Mouse (Mus musculus) Patski (cell line): ENCODE measurements around the gene Nbl1. TPM values are rescaled to one million over a fixed set of nuclear protein-coding genes. Genes with fewer than 3 reads are reported as not detected.
A peak's percentile ranks its signal among the peaks of the same experiment; 100 is the strongest.

Experiments
- ATAC-seq: fragments of 100-300 bp; one replicate; pipeline ENCODE4 v1.8.0; 2021
- CTCF ChIA-PET: fragments of 350-600 bp; sonication (Branson Sonifier 250); formaldehyde crosslinking; loops from one replicate; lab custom pipeline; 2022; ENCODE audit warnings: inconsistent platforms; lab: Charles Lee
- POLR2A ChIA-PET: fragments of 350-600 bp; sonication (Branson Sonifier 250); formaldehyde crosslinking; loops from one replicate; lab custom pipeline; 2022; ENCODE audit warnings: antibody characterized with exemption, inconsistent platforms; lab: Charles Lee
- DNase-seq: peaks from one replicate; pipeline ENCODE4 v3.0.0-alpha.2; 2011; ENCODE audit warnings: low read depth, low spot score
- H3K27me3 ChIP-seq: fragments of 371-371 bp; one replicate; pipeline ENCODE4 v1.5.1; 2021
- CTCF ChIP-seq: fragments of 100-300 bp; IDR thresholded peaks from one replicate; pipeline ENCODE4 v1.5.1; 2021
- in situ Hi-C: fragments of 300-500 bp; cut with MboI; formaldehyde crosslinking; loops from 3 replicates; pipeline ENCODE4 v1.11.1; 2018; ENCODE audit warnings: low pct_unique_long_range_greater_than_20kb, mixed read lengths
- polyA plus RNA-seq: library from polyadenylated mRNA; unstranded; gene quantifications from one replicate; pipeline ENCODE4 v1.2.3, GENCODE M21; 2021

Gene Nbl1
- polyA plus RNA-seq: 55.7 TPM

- in situ Hi-C loops: loop anchor here (5.0 to 10.0 kb wide), 2 partner anchors 52 to 90 kb away; no protein-coding TSS in a partner anchor
- no peak for TF ChIP-seq CTCF
Measured at GRCm38 (mm10) chr4:139092356-139093195, at the start of gene Nbl1. Nbl1 (minus strand) TSS chr4:139092993.

DNA sequence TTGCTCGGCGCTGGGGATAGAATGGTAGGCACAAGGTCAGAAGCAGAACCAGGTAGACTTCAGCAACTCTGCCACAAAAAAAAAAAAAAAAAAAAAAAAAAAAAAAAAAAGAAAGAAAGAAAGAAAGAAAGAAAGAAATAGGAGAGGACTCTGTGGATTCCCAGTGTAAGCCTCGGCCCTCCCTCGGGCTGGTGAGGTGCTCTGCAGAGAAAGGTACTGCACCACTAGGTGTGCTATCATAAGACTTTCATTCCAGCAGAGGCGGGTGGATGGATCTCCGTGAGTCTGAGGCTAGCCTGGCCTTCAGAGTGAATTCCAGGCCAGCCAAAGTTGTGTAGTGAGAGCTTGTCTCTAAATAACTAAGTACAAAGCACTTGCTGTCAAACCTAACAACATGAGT, 49.0 kb upstream of the Nbl1 start:
- ATAC-seq (no peak), DNase-seq (no peak)
- in situ Hi-C loops: loop anchor here (10.0 to 25.0 kb wide), 2 partner anchors 47 to 1496 kb away; partner anchors contain the start of gene Nbl1
- POLR2A ChIA-PET: interaction anchor here (0.6 kb wide), 1 partner anchor 14 kb away, joined by 3 read pairs; no protein-coding TSS in a partner anchor
- CTCF ChIA-PET: no interaction called here
- no peak for TF ChIP-seq CTCF
- H3K27me3 ChIP-seq: no peaks in the 10 kb centered on the region

More at GRCm38 (mm10) chr4:139092356-139093195, at the start of gene Nbl1:
- H3K27me3 ChIP-seq: no peaks in the 10 kb centered on the region
- DNase-seq: no peak
- POLR2A ChIA-PET: interaction anchor here (0.6 to 0.7 kb wide), 2 partner anchors 9 to 195 kb away, joined by 4 read pairs; no protein-coding TSS in a partner anchor
- peak; percentile 68 for ATAC-seq
- CTCF ChIA-PET: no interaction called here

GRCm38 (mm10) chr4:139140267-139140666, 47.5 kb upstream of the Nbl1 start:
- no peak for DNase-seq
- peak; percentile 57 for TF ChIP-seq CTCF
- CTCF ChIA-PET: no interaction called here
- POLR2A ChIA-PET: no interaction called here
- in situ Hi-C loops: loop anchor here (10.0 to 25.0 kb wide), 2 partner anchors 45 to 1497 kb away; partner anchors contain the start of gene Nbl1
- no peaks in the 10 kb centered on the region for H3K27me3 ChIP-seq
- ATAC-seq: no peak

- in situ Hi-C loops: loop anchor here (25.0 kb wide), 1 partner anchor 1501 kb away; no protein-coding TSS in a partner anchor
- ChIA-PET CTCF (no interaction called here), POLR2A (no interaction called here)
Measured at GRCm38 (mm10) chr4:139136011-139136410, 43.2 kb upstream of the Nbl1 start.

DNA sequence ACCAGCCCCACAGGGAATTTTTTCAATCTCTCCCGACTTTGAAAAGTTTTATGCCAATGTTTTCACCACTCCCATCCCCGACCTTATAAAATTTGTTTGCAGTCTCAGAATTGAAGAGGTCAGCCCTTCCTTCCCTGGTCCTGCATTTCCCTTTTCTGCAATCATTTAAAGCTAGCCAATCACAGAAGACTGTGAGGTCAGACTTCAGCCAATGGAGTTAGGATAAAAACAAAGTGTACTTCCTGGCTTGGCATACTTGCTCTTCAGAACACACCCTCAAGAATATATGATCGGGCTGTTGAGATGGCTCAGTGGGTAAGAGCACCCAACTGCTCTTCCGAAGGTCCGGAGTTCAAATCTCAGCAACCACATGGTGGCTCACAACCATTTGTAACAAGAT, 40.3 kb upstream of the Nbl1 start:
- POLR2A ChIA-PET: no interaction called here
- in situ Hi-C loops: loop anchor here (25.0 kb wide), 1 partner anchor 1504 kb away; no protein-coding TSS in a partner anchor
- ATAC-seq: no peak

More at GRCm38 (mm10) chr4:139136011-139136410, 43.2 kb upstream of the Nbl1 start:
- H3K27me3 ChIP-seq: no peaks in the 10 kb centered on the region
- no peak for TF ChIP-seq CTCF
- DNase-seq (no peak), ATAC-seq (no peak)

DNA sequence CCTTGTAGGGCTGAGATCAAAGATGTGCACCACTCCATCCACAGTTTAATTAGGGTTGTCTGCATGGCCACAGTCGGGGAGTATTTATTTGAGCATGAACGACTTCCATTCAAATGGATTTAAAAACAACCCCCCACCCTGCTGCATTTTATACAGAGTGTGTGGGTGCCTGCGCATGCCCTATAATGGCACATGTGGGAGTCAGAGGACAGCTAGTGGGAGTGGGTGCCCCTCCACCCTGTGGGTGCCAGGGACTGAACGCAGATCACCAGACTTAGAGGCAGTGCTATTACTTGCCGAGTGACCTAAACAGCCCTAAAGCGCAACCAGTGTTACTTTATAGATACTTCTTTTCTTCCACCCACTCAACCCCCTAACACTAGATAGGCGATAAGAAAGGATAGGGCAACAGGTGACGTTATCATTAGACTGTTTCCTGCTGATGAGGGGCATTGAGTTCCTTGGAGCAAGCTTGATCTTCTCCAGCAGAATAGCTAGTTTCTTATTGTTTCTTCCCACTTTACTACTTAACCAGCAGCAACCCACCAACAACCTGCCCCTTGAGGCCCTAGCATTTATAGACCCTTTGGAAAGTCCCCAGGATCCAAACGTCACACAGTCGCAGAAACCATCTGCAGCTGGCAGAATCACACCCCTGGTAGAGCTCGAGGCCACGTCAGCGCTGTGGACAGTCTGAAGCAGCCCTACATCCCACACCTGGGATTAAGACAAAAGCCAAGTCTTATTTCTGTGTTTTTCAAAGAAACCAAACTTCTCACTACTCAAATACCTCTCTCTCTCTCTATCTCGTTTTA, 39.3 kb upstream of the Nbl1 start:
- TF ChIP-seq CTCF: no peak
- DNase-seq (no peak), ATAC-seq (no peak)
- POLR2A ChIA-PET: no interaction called here
- in situ Hi-C loops: loop anchor here (25.0 kb wide), 1 partner anchor 1505 kb away; no protein-coding TSS in a partner anchor
- CTCF ChIA-PET: no interaction called here
- no peaks in the 10 kb centered on the region for H3K27me3 ChIP-seq

More for the DNA sequence above, 40.3 kb upstream of the Nbl1 start:
- CTCF ChIA-PET: no interaction called here
- DNase-seq: no peak
- H3K27me3 ChIP-seq: no peaks in the 10 kb centered on the region
- no peak for TF ChIP-seq CTCF

- no peaks in the 10 kb centered on the region for H3K27me3 ChIP-seq
- DNase-seq (peak; percentile 88), ATAC-seq (peak; percentile 74)
- in situ Hi-C loops: loop anchor here (25.0 kb wide), 1 partner anchor 1506 kb away; no protein-coding TSS in a partner anchor
- TF ChIP-seq CTCF: no peak
- POLR2A ChIA-PET: interaction anchor here (1.3 kb wide), 2 partner anchors 12 to 29 kb away, joined by 3 read pairs; no protein-coding TSS in a partner anchor
- CTCF ChIA-PET: no interaction called here
Measured at GRCm38 (mm10) chr4:139130701-139131549, 38.1 kb upstream of the Nbl1 start, which contains the start of gene Minos1. Minos1 (minus strand) TSS chr4:139131113.

DNA sequence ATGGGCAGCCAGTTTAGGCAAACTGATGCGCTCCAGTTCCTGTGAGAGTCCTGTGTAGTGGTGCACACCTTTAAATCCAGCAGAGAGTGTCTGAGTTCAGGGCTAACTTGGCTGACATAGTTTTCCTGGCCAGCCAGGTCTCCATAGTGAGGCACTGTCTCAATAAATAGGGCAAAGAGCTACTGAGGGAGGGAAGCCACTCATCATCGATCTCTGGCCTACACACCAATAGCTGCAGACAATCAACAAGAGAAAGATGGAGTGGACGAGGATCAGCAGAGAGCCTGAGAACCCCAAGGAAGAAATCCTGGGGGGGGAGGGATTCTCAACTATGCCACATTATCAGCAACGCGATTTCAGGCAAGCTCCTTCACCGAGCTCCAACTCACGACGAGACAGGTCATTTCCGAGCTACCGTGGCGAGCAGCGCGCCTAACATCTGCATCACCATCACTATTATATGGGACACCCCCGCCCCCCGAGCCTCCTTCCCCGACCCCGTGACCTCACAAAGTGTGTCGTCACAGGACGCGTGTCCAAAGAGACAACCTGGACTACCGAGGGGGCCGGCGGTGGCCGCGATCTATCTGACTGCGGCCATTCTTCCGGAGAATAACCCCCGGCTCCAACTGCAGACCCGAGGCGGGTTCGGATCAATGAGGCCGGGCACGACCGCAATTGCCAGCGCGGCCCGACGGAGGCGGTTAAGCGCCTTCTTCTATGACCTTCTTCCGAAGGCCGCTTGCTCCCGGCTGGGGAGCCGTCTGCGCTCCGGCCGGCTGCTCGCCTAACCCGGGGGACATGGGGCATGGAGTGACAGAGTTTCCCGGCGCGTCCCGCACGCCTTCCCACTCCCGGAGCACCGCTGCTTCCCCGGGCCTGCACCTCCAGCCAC, 37.3 kb upstream of the Nbl1 start:
- ChIA-PET CTCF (no interaction called here), POLR2A (interaction anchor here (0.5 to 1.3 kb wide), 5 partner anchors 10 to 155 kb away, joined by 3 to 4 read pairs (median 3); no protein-coding TSS in a partner anchor)
- no peak for TF ChIP-seq CTCF
- DNase-seq (no peak), ATAC-seq (peak; percentile 8)
- in situ Hi-C loops: loop anchor here (25.0 kb wide), 1 partner anchor 1507 kb away; no protein-coding TSS in a partner anchor
- H3K27me3 ChIP-seq: no peaks in the 10 kb centered on the region

DNA sequence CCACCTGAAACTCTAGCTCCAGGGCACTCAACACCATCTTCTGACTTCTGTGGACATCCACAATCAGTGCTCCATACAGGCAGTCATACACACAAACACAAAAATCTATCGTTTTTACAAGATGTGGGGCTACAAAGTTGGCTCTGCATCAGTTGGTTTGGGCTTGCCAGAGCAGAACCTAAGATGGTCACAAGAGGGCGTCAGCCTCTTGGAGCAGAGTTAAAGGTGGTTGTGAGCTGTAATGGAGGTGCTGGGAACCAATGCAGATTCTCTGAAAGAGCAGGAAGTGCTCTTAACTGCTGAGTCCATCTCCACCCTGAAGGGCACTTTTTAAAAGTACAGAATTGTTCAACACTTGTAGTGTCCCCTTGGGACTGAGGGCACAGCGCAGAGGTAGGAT, 33.7 kb upstream of the Nbl1 start:
- in situ Hi-C loops: loop anchor here (25.0 kb wide), 1 partner anchor 1511 kb away; no protein-coding TSS in a partner anchor

More for the DNA sequence above, 33.7 kb upstream of the Nbl1 start:
- H3K27me3 ChIP-seq: no peaks in the 10 kb centered on the region
- DNase-seq: no peak
- TF ChIP-seq CTCF: no peak
- POLR2A ChIA-PET: no interaction called here
- CTCF ChIA-PET: no interaction called here
- no peak for ATAC-seq
